Mouse (Mus musculus) myocyte (in vitro differentiated cells): ENCODE results near the gene Vmn1r219.

Experiments used
- POLR2A ChIP-seq: IDR thresholded peaks from one replicate; pipeline ENCODE4 v1.6.1; 2011; ENCODE audit warnings: low read depth, mild to moderate bottlenecking, control low read depth, moderate library complexity; ENCODE audit not compliant: insufficient read length
- POLR2AphosphoS2 ChIP-seq: IDR thresholded peaks from one replicate; pipeline ENCODE4 v1.6.1; 2011; ENCODE audit warnings: low read depth, control low read depth; ENCODE audit not compliant: insufficient read length
- USF1 ChIP-seq: IDR thresholded peaks from one replicate; pipeline ENCODE4 v1.6.1; 2011; ENCODE audit warnings: low read depth, mild to moderate bottlenecking, control low read depth, moderate library complexity

DNA sequence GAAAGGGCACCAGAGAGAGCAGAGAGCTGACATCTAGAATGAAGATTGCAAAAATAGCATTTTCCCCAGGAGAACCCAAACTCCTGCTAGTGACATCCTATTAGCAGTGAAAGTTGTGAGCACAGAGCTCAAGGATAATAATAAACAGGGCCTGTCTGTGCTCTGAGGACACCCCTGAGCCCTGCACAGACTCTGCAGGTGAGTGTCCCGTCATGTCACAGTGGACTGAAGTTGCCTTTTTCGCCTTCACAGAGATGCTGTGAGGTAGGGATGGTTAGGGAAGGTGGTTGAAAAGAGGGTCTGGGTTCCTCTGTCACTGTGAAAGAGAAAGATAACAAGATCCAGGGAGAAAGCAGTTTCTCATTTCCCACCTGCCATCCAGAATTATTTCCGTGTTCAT lies 26.0 kb upstream of the Vmn1r219 start, which contains the start of gene Vmn1r218:
- TF ChIP-seq POLR2AphosphoS2 (no peak), POLR2A (no peak), USF1 (no peak)
